Mouse (Mus musculus): ENCODE results near the gene Cnih4.

Gene Cnih4

GRCm38 (mm10) chr1:181211920-181212633 is 67.6 kb downstream of the Cnih4 start, which contains the start of gene Wdr26:
Wdr26 (minus strand) TSS chr1:181212001.
- peak; percentile 81 to 91 for DNase-seq

GRCm38 (mm10) chr1:181214296-181215035 is 70.0 kb downstream of the Cnih4 start:
- DNase-seq = no peak

- DNase-seq = no peak
These were observed 71.8 kb downstream of the Cnih4 start for GRCm38 (mm10) chr1:181216315-181216714.

Data from kidney, postnatal 25 days (tissue).